In the genomic region with DNA sequence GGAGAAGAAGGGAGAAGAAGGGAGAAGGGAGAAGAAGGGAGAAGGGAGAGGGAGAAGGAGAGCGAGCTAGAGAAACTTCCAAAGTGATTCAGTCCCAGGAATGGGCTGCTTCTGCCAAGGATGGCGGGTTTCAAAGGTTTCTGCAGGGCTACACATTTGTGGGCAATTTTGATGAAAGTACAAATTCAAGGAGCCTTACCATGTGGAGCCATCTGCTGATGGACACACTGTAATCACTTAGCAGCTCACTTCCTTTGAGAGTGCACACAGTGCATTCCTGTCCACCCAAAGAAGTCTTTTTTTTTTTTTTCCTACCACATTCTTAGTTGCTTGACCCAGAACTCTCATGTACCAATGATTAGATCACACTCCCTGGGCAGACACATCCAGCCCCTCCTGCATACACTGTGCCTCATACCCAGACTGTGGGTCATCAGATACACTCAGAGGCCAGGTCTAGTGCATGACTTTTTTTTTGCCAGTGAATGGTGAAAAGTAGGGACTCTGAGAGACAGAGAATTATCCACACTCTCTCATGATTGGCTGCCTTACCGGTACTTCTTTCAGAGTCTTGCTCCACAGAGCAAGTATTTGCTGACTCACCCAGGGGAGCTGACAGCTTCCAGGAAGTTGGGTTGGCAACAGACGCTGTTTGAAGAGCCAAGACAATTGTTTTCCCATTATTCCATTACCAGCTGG, we compare ENCODE assay signal across 8 mouse cellular contexts. TPM values are rescaled to one million over a fixed set of nuclear protein-coding genes. Genes with fewer than 3 reads are reported as not detected.
DNase-seq lines count a peak whose midpoint lies in the region; ATAC-seq and TF ChIP-seq lines count a peak whose summit lies in the region.

No protein-coding gene starts in this region.

- no peak overlapping the region for H3K4me3 ChIP-seq in heart, embryonic 13.5 days
- no peak overlapping the region for H3K4me3 ChIP-seq in layer of hippocampus, adult 2 months

- DNase-seq in left cerebral cortex, postnatal 14 days (ENCODE audit: low spot score in 2 of 2), result peak; percentile 11 to 16
- DNase-seq in left cerebral cortex, adult 11 months (ENCODE audit: low spot score), result no peak
- DNase-seq in adipocyte (ENCODE audit: low spot score), result peak; percentile 74
- peak; percentile 29 to 31 for DNase-seq in layer of hippocampus, adult 2 months (ENCODE audit: low spot score in 2 of 2)
- DNase-seq in yolk sac, embryonic 10.5 days (ENCODE audit: low spot score), result peak; percentile 6
- no peak for DNase-seq in spleen, adult 18-20 months
- DNase-seq in frontal cortex, postnatal 10 days (ENCODE audit: low spot score in 2 of 2), result no peak

- no peak overlapping the region for H3K4me2 ChIP-seq in heart, embryonic 13.5 days

- H3K36me3 ChIP-seq in heart, embryonic 13.5 days, result no peaks in the 10 kb centered on the region

- H3K27me3 ChIP-seq in heart, embryonic 13.5 days (replicated peaks), result no peaks in the 10 kb centered on the region

- H3K4me1 ChIP-seq in heart, embryonic 13.5 days, result peaks cover 15% of the 10 kb centered on the region

- ATAC-seq in heart, embryonic 13.5 days (ENCODE audit: extremely low read depth, insufficient number of reproducible peaks, low FRiP score, low TSS enrichment), result no peak

- TF ChIP-seq CTCF in layer of hippocampus, adult 2 months (conservative IDR thresholded peaks at IDR 0.05), result no peak; the same call in 1 of the 2 replicates

- WGBS in heart, embryonic 13.5 days, result 38% methylated on average over 4 of the region's 4 CpGs

- peak overlapping the region; percentile 36; the same call in 1 of the 2 replicates for H3K27ac ChIP-seq in heart, embryonic 13.5 days (replicated peaks)
- H3K27ac ChIP-seq in layer of hippocampus, adult 2 months, result no peak overlapping the region

- intact Hi-C loops in left cerebral cortex, postnatal 14 days (cut with DNase I), result no loop called here

- no peaks in the 10 kb centered on the region for H3K9me3 ChIP-seq in heart, embryonic 13.5 days

- H3K9ac ChIP-seq in heart, embryonic 13.5 days, result no peak overlapping the region

RNA-seq across cellular contexts. Expression of gene Adam12, which starts 29.2 kb away (rescaled TPM):
- total RNA-seq in left cerebral cortex, postnatal 14 days (2021), result 1 to 10 TPM; 6.5 to 8.0 TPM
- 3.2 TPM in 2 replicates for polyA plus RNA-seq in heart, embryonic 13.5 days (2015; fragmentation: Nextera tagmentation; extraction: Ambion mirVana)
- total RNA-seq in layer of hippocampus, adult 2 months (2021), result 1 to 10 TPM; 7.8 to 9.0 TPM

Comparison
In these comparisons a context has a peak if more than half of its experiments do, and no peak if none do; other contexts are left out.
1. DNase-seq: peak in left cerebral cortex, postnatal 14 days (2 of 2), adipocyte (single experiment), layer of hippocampus, adult 2 months (2 of 2) and yolk sac, embryonic 10.5 days (single experiment); none in left cerebral cortex, adult 11 months (single experiment), spleen, adult 18-20 months (0 of 2) and frontal cortex, postnatal 10 days (0 of 2).